Mouse (Mus musculus) lung, postnatal 0 days (tissue): ENCODE measurements at regions not wholly inside any gene's neighbourhood (a gene's known extent, or its start where the extent isn't known, plus 50 kb on each side); places are given as distances from the start of the nearest gene placed in this dataset.
A peak's percentile ranks its signal among the peaks of the same experiment; 100 is the strongest.

Experiments
- ATAC-seq: fragments of 200-750 bp; cut with Nextera tagmentation; 2 replicates; pipeline ENCODE4 v1.8.0; 2017; ENCODE audit warnings: moderate library complexity
- DNase-seq: peaks from one replicate; pipeline ENCODE4 v3.0.0-alpha.2; 2016; ENCODE audit warnings: low spot score
- H3K27ac ChIP-seq: fragments of 300-500 bp; sonication (generic); 2 replicates; pipeline ENCODE4 v1.5.1; 2014; ENCODE audit warnings: antibody characterized with exemption, mild to moderate bottlenecking, low read length, mixed read lengths
- H3K27me3 ChIP-seq: fragments of 300-500 bp; sonication (generic); replicated peaks from 2 replicates; pipeline ENCODE4 v1.6.1; 2014; ENCODE audit warnings: low read length, mixed read lengths; ENCODE audit not compliant: insufficient read depth
- H3K36me3 ChIP-seq: fragments of 300-500 bp; sonication (generic); 2 replicates; pipeline ENCODE4 v1.6.1; 2014; ENCODE audit warnings: low read length, mixed read lengths; ENCODE audit not compliant: insufficient read depth
- H3K4me1 ChIP-seq: fragments of 300-500 bp; sonication (generic); 2 replicates; pipeline ENCODE4 v1.6.1; 2014; ENCODE audit warnings: antibody characterized with exemption, low read depth, low read length, mixed read lengths; ENCODE audit not compliant: insufficient read depth
- H3K4me2 ChIP-seq: fragments of 300-500 bp; sonication (generic); replicated peaks from 2 replicates; pipeline ENCODE4 v1.6.1; 2014; ENCODE audit warnings: low read depth, mild to moderate bottlenecking, low read length, moderate library complexity, mixed read lengths
- H3K4me3 ChIP-seq: fragments of 300-500 bp; sonication (generic); 2 replicates; pipeline ENCODE4 v1.5.1; 2014; ENCODE audit warnings: low read depth, low read length
- H3K9ac ChIP-seq: fragments of 300-500 bp; sonication (generic); replicated peaks from 2 replicates; pipeline ENCODE4 v1.6.1; 2014; ENCODE audit warnings: low read depth, mild to moderate bottlenecking
- H3K9me3 ChIP-seq: fragments of 300-500 bp; sonication (generic); 2 replicates; pipeline ENCODE4 v1.6.1; 2016; ENCODE audit warnings: low read length, mixed read lengths
- CTCF ChIP-seq: IDR thresholded peaks from 2 replicates; pipeline ENCODE4 v1.5.1; 2016; ENCODE audit warnings: antibody characterized with exemption, mild to moderate bottlenecking
- EP300 ChIP-seq: IDR thresholded peaks from 2 replicates; pipeline ENCODE4 v1.6.1; 2016; ENCODE audit warnings: antibody characterized with exemption, mild to moderate bottlenecking, control low read depth
- WGBS: fragments of 180-500 bp; shearing (Covaris S2); extraction: QIAGEN DNeasy Blood & Tissue Kit; methylation state at CpG from one replicate; pipeline ENCODE4 v1.1.7; 2014; 5-methylcytosine and 5-hydroxymethylcytosine counted together

DNA sequence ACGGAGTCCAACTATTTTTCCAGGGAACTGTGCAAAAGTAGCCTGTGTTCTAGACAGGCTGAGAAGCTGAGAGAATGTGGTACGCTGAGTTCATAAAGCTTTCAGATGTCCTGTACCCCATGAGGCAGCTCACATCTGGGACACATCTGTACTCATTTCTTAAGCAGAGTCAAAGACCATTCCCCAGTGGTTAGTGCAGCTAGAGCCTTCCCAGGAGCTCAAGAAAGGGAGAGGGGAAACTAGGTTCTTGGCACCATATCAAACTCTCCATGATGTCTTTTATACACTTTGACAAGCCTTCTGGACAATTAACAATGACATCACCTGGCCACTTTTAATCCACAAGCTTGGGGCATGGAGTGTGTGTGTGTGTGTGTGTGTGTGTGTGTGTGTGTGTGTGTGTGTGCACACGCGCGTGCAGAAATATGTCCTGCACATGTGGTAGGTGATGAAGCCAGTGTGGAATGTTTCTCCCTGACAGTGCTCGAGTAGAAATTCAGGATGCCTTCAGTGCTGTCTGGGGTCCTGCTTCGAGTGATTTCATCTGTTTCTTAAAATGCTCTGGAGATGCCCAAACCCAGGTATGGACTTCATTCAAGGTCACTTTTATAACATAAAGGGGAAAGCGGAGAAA is 121.1 kb upstream of the Dock1 start:
- Histone ChIP-seq H3K36me3 (no peaks in the 10 kb centered on the region), H3K9ac (no peak overlapping the region), H3K27ac (no peak overlapping the region), H3K4me2 (no peak overlapping the region), H3K27me3 (no peaks in the 10 kb centered on the region), H3K4me3 (no peak overlapping the region), H3K4me1 (no peaks in the 10 kb centered on the region; the same call in 1 of the 2 replicates), H3K9me3 (no peaks in the 10 kb centered on the region)
- TF ChIP-seq EP300 (no peak), CTCF (no peak)
- DNase-seq: no peak
- WGBS: 68% methylated on average over 8 of the region's 8 CpGs
- no peak for ATAC-seq

DNA sequence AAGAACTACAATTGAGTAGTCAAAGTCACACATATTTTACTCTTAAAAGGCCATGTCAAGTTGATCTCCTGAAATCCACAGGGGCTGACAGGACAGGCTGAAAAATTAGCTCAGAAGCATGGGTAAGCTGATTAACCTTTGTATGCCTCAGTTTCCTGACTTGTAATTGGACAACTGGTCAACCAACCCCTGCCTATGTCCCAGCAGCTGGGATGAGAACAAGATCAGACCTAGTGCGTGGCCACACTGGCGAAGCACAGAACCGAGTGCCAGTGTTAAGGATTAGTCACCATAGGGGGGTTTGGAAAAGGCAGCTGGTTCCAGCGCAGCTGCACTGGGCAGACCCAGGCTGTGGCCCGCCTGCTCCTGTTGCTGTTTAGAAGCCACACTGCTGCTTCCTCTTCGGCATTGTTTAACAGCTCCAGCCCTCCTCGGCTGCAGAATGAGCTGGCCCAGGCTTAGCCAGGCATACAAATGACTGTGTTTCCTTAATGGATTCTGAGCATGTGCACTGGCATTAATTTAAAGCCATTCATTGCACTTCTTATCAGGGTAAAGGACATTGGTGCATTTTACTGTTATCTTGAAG is 120.1 kb upstream of the Dock1 start:
- no peak for TF ChIP-seq EP300
- TF ChIP-seq CTCF: no peak
- Histone ChIP-seq H3K27me3 (no peaks in the 10 kb centered on the region), H3K9ac (no peak overlapping the region), H3K4me1 (no peaks in the 10 kb centered on the region; the same call in 1 of the 2 replicates), H3K4me2 (no peak overlapping the region), H3K4me3 (no peak overlapping the region), H3K9me3 (no peaks in the 10 kb centered on the region), H3K27ac (no peak overlapping the region), H3K36me3 (no peaks in the 10 kb centered on the region)
- DNase-seq (peak; percentile 25), ATAC-seq (peak; percentile 62)
- 42% methylated on average over 7 of the region's 7 CpGs for WGBS

DNA sequence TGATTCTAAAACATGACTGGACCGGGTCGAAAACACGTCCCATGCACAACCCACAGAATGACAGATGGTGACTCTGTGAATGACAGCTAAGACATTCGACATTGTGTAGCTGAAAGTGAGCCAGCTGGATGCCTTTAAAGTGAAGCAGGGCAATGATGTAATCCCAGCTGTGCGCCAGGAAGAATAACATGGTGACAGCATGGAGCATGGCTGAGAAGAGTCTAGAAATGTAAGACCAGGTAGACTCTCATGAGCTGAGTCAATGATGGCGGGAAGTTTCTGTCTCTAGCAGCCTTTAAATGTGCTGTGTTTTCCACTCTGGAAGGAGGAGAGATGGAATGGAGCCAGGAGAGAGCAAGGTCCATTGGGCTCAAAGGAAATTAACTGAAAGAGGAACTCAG is 118.4 kb upstream of the Dock1 start:
- no peak overlapping the region for H3K9ac ChIP-seq
- no peak overlapping the region for H3K27ac ChIP-seq
- WGBS: 37% methylated on average over 6 of the region's 6 CpGs
- DNase-seq: peak; percentile 57
- no peaks in the 10 kb centered on the region for H3K9me3 ChIP-seq
- H3K36me3 ChIP-seq: no peaks in the 10 kb centered on the region
- TF ChIP-seq EP300 (no peak), CTCF (no peak)
- no peaks in the 10 kb centered on the region; the same call in 1 of the 2 replicates for H3K4me1 ChIP-seq
- peak; percentile 48 for ATAC-seq
- H3K4me3 ChIP-seq: no peak overlapping the region
- H3K27me3 ChIP-seq: no peaks in the 10 kb centered on the region
- H3K4me2 ChIP-seq: no peak overlapping the region

DNA sequence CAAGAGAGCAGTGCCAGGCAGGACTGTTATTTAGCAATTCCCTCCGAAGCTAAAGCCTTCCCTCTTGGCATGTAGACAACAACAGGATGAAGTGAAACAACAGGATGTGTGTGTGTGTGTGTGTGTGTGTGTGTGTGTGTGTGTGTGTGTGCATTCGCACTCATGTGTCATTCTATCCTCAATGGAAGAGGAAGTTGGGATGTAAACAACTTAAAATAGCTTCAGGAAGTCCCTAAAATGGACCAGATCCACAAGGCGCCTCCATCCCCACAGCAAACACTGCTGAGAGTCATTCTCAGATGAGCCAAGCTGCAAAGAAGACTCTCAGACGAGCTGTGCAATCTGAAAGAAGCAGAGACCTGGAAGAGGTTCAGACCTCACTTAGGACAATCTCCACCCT is 114.4 kb upstream of the Dock1 start:
- ATAC-seq: peak; percentile 88
- no peaks in the 10 kb centered on the region for H3K36me3 ChIP-seq

DNA sequence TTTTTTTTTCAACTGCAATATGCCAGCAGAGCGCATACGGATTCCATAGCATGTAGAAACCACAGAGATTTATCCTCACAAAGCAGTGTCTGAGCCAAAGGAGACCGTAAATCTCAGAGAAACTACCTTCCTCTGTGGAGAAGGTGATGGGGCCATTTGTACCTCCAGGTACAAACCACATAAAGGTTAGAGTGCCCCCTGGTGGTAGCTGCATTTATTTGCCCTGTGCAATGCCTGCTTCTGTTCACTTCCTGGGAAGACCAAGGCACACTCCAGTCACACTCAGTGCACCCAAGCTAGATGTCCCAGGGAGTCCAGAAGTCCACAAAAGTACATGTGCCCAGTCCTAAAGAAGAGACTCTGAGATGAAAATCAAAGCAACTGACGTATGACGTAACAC is 104.1 kb upstream of the Dock1 start:
- Histone ChIP-seq H3K27ac (no peak overlapping the region), H3K4me2 (no peak overlapping the region), H3K4me3 (no peak overlapping the region), H3K9me3 (no peaks in the 10 kb centered on the region), H3K9ac (no peak overlapping the region), H3K27me3 (no peaks in the 10 kb centered on the region), H3K36me3 (no peaks in the 10 kb centered on the region), H3K4me1 (no peaks in the 10 kb centered on the region)
- TF ChIP-seq CTCF: peak; percentile 85
- no peak for TF ChIP-seq EP300
- DNase-seq (peak; percentile 69), ATAC-seq (0 out of 2 replicates have a peak, but pooled peaks have one; percentile 16)
- 73% methylated on average over 5 of the region's 5 CpGs for WGBS

More for the DNA sequence above, 114.4 kb upstream of the Dock1 start:
- WGBS: 25% methylated on average over 4 of the region's 4 CpGs
- no peaks in the 10 kb centered on the region for H3K9me3 ChIP-seq
- DNase-seq: peak; percentile 56
- no peak overlapping the region for H3K27ac ChIP-seq
- H3K4me2 ChIP-seq: no peak overlapping the region
- no peak overlapping the region for H3K9ac ChIP-seq
- TF ChIP-seq CTCF: no peak
- TF ChIP-seq EP300: peak; percentile 93
- H3K4me3 ChIP-seq: no peak overlapping the region
- no peaks in the 10 kb centered on the region for H3K27me3 ChIP-seq
- no peaks in the 10 kb centered on the region; the same call in 1 of the 2 replicates for H3K4me1 ChIP-seq

DNA sequence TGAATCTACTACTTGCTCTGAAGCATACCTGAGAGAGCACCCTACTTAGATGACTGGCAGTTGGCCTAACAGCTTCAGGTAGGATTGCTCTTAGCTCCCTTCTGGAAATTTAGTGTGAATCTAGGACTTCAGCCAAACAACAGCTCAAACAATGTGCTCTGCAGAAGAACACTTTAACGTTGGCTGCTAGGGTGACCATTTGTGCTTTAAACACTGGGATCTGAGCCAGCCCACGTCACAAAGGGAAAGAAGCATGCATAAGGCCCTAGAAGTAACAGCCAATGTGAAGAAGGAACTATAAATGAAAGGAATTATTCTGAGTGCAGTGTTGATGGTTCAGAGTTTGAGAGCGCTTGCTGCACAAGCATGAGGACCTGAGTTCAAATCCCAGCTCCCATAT is 101.2 kb upstream of the Dock1 start:
- H3K9me3 ChIP-seq: no peaks in the 10 kb centered on the region
- no peaks in the 10 kb centered on the region for H3K36me3 ChIP-seq
- ATAC-seq (peak; percentile 91), DNase-seq (peak; percentile 92)
- H3K9ac ChIP-seq: no peak overlapping the region
- H3K27me3 ChIP-seq: no peaks in the 10 kb centered on the region
- WGBS: 37% methylated on average over 3 of the region's 3 CpGs
- no peak overlapping the region for H3K4me2 ChIP-seq
- TF ChIP-seq CTCF (no peak), EP300 (peak; percentile 55)
- H3K4me3 ChIP-seq: no peak overlapping the region
- H3K4me1 ChIP-seq: no peaks in the 10 kb centered on the region
- H3K27ac ChIP-seq: 0 out of 2 replicates have a peak overlapping the region, but pooled peaks have one; percentile 26
